Mouse (Mus musculus): Measurements from ENCODE around the gene Gm20388. TPM values are rescaled to one million over a fixed set of nuclear protein-coding genes. Genes with fewer than 3 reads are reported as not detected.

Gm20388 gene
- polyA plus RNA-seq, 1 experiment from 2014 or later: not detected

DNA sequence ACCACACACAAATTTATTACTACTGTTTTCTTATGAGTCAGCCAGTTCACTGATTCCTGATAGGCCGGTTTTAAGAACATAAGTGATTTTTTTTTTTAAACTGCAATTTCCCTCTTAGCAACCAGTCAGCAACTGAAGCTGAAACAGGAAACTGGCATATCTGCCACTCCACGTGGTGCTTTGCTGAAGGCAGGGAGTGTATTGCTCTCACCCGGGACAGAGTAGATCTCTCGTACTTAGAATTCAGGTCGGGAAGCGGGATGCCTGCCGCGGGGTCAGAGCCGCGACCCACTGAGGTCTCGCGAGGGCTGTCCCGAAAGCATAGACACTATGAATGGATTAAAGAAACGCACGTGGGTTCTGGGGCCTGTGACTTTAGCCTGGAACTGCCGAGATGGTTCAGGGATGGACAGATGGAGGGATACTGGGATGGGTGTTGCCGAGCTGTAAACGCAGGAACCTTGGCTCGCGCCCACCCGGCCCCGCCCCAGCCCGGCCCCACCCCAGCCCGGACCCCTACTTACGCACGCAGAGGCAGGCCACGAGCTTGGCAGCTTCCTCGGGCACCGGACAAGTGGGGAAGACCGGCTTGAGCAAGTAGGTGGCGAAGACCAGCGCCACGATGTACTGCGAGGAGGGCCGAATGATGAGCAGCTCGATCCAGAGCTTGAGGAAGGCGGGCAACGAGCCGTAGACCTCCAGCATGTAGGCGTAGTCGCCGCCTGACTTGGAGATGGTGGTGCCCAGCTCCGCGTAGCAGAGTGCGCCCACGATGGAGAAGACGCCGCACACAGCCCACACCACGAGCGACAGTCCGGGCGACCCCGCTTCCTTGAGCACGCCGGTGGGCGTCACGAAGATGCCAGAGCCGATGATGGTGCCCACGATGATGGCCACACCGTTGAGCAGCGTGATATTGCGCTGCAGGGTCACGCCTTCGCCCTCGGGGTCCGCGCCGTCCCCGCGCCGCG lies 1996.2 kb downstream of the Gm20388 start:
- WGBS: under 1% methylated on average over 70 of the region's 72 CpGs
- Histone ChIP-seq H3K9ac (peak overlapping the region; percentile 77), H3K27ac (no peak overlapping the region), H3K4me1 (peaks cover 37% of the 10 kb centered on the region), H3K36me3 (no peaks in the 10 kb centered on the region), H3K4me3 (peak overlapping the region; percentile 76), H3K27me3 (peaks cover 12% of the 10 kb centered on the region), H3K4me2 (peak overlapping the region; percentile 98), H3K9me3 (no peaks in the 10 kb centered on the region)
- ATAC-seq (ENCODE audit: insufficient number of reproducible peaks, insufficient read depth, low FRiP score, low TSS enrichment, low read depth): peak; percentile 30; the same call in 1 of the 2 replicates

GRCm38 (mm10) chr8:121907587-121908248 lies 1997.1 kb downstream of the Gm20388 start, which contains the start of gene Slc7a5:
Slc7a5 (minus strand) TSS chr8:121907694.
- Histone ChIP-seq H3K4me2 (peak within 1 kb of the TSS; percentile 98), H3K36me3 (no peaks in the 10 kb centered on the region), H3K27me3 (peaks cover 12% of the 10 kb centered on the region), H3K4me3 (peak within 1 kb of the TSS; percentile 76), H3K27ac (no peak within 1 kb of the TSS), H3K9ac (peak within 1 kb of the TSS; percentile 77), H3K4me1 (peaks cover 33% of the 10 kb centered on the region), H3K9me3 (no peaks in the 10 kb centered on the region)
- under 1% methylated on average over 61 of the region's 61 CpGs for WGBS
- ATAC-seq (ENCODE audit: insufficient number of reproducible peaks, insufficient read depth, low FRiP score, low TSS enrichment, low read depth): peak; percentile 84

DNA sequence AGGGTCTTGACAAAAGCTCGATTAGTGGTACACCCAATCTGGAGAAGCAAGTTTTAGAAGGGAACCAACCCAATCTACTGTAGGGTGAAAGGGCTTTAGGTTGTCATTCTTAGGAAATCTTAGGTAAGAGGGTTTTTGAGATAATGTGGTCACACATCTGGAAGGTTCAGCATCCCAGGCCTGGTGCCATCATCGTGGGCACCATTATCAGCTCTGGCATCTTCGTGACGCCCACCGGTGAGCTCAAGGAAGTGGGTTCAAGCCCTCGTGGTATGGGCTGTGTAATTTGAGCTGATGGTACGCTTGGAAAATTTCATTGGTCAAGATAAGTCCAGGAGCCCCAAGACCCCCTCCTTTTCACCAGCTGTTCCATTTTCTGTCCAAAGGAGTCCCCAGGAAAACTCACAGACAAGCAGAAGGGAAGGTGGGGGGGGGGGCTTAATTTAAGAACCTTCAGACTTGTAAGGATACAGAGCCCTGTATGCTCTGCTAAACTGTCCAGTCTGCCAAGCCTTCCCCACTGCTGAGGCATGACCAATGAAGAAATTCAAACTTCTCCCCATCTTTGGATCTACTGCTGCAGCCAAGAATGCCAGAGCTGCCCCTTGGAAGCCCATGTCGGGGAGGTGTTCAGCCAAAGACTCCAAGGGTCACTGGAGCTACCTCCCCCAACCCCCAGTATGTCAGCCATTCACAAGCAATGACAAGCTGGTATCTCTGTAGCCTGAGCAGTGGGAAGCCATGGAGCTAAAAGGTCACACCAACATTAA lies 1997.9 kb downstream of the Gm20388 start:
- Histone ChIP-seq H3K4me2 (peak overlapping the region; percentile 98; the same call in 1 of the 2 replicates), H3K27me3 (peaks cover 12% of the 10 kb centered on the region), H3K4me3 (0 out of 2 replicates have a peak overlapping the region, but pooled peaks have one; percentile 76), H3K9me3 (no peaks in the 10 kb centered on the region), H3K4me1 (peaks cover 33% of the 10 kb centered on the region), H3K27ac (no peak overlapping the region), H3K9ac (no peak overlapping the region), H3K36me3 (no peaks in the 10 kb centered on the region)
- 54% methylated on average over 8 of the region's 8 CpGs for WGBS
- ATAC-seq (ENCODE audit: insufficient number of reproducible peaks, insufficient read depth, low FRiP score, low TSS enrichment, low read depth): no peak

GRCm38 (mm10) chr8:121909148-121909541 lies 1998.5 kb downstream of the Gm20388 start:
- 55% methylated on average over 8 of the region's 8 CpGs for WGBS
- peaks cover 33% of the 10 kb centered on the region for H3K4me1 ChIP-seq
- H3K9me3 ChIP-seq: no peaks in the 10 kb centered on the region
- H3K4me2 ChIP-seq: no peak overlapping the region
- H3K36me3 ChIP-seq: no peaks in the 10 kb centered on the region
- peaks cover 12% of the 10 kb centered on the region for H3K27me3 ChIP-seq
- no peak overlapping the region for H3K9ac ChIP-seq
- no peak overlapping the region for H3K4me3 ChIP-seq
- ATAC-seq (ENCODE audit: insufficient number of reproducible peaks, insufficient read depth, low FRiP score, low TSS enrichment, low read depth): no peak
- no peak overlapping the region for H3K27ac ChIP-seq

GRCm38 (mm10) chr8:121909663-121910062 lies 1999.0 kb downstream of the Gm20388 start:
- no peaks in the 10 kb centered on the region for H3K9me3 ChIP-seq
- no peak overlapping the region for H3K27ac ChIP-seq
- no peak for ATAC-seq (ENCODE audit: insufficient number of reproducible peaks, insufficient read depth, low FRiP score, low TSS enrichment, low read depth)
- H3K36me3 ChIP-seq: no peaks in the 10 kb centered on the region
- H3K4me1 ChIP-seq: peaks cover 29% of the 10 kb centered on the region
- WGBS: 6% methylated on average over 6 of the region's 6 CpGs
- no peak overlapping the region for H3K4me2 ChIP-seq
- no peak overlapping the region for H3K9ac ChIP-seq
- peaks cover 12% of the 10 kb centered on the region for H3K27me3 ChIP-seq
- no peak overlapping the region for H3K4me3 ChIP-seq

DNA sequence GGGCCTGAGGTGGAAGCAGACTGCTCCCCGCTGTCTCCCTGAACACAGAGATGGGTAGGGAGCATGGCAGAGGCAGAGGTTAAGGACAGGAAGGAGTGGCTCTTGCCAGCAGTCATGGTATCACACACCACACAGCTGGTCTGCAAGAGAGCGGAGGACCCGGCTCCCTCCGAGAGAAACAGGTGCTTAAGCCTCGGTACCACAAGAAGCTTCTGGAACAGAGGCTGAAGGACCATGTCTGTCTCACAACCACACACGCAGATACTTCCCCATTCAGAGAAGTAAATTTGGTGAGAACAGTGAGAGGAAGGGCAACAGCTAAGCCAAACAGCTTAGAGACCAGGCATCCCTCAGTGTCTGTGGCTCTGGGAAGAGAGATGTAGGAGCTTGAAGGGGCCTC lies 2000.8 kb downstream of the Gm20388 start:
- peaks cover 12% of the 10 kb centered on the region for H3K27me3 ChIP-seq
- H3K4me2 ChIP-seq: no peak overlapping the region
- 89% methylated on average over 6 of the region's 6 CpGs for WGBS
- no peak for ATAC-seq (ENCODE audit: insufficient number of reproducible peaks, insufficient read depth, low FRiP score, low TSS enrichment, low read depth)
- H3K9ac ChIP-seq: 0 out of 2 replicates have a peak overlapping the region, but pooled peaks have one; percentile 32
- peaks cover 13% of the 10 kb centered on the region for H3K4me1 ChIP-seq
- no peak overlapping the region for H3K4me3 ChIP-seq
- H3K9me3 ChIP-seq: no peaks in the 10 kb centered on the region
- no peaks in the 10 kb centered on the region for H3K36me3 ChIP-seq
- H3K27ac ChIP-seq: no peak overlapping the region

GRCm38 (mm10) chr8:121911987-121912386 lies 2001.3 kb downstream of the Gm20388 start:
- H3K4me3 ChIP-seq: no peak overlapping the region
- peaks cover 12% of the 10 kb centered on the region for H3K27me3 ChIP-seq
- H3K4me2 ChIP-seq: no peak overlapping the region
- peaks cover 7% of the 10 kb centered on the region; the same call in 1 of the 2 replicates for H3K4me1 ChIP-seq
- H3K36me3 ChIP-seq: no peaks in the 10 kb centered on the region
- H3K9ac ChIP-seq: no peak overlapping the region
- 69% methylated on average over 7 of the region's 7 CpGs for WGBS
- ATAC-seq (ENCODE audit: insufficient number of reproducible peaks, insufficient read depth, low FRiP score, low TSS enrichment, low read depth): no peak
- no peaks in the 10 kb centered on the region for H3K9me3 ChIP-seq
- H3K27ac ChIP-seq: no peak overlapping the region

- no peak overlapping the region for H3K27ac ChIP-seq
- peaks cover 5% of the 10 kb centered on the region; the same call in 1 of the 2 replicates for H3K4me1 ChIP-seq
- no peaks in the 10 kb centered on the region for H3K36me3 ChIP-seq
- no peak for ATAC-seq (ENCODE audit: insufficient number of reproducible peaks, insufficient read depth, low FRiP score, low TSS enrichment, low read depth)
- H3K9me3 ChIP-seq: no peaks in the 10 kb centered on the region
- H3K9ac ChIP-seq: no peak overlapping the region
- no peak overlapping the region for H3K4me2 ChIP-seq
- WGBS: 67% methylated on average over 3 of the region's 3 CpGs
- H3K4me3 ChIP-seq: no peak overlapping the region
- peaks cover 11% of the 10 kb centered on the region for H3K27me3 ChIP-seq
These were observed 2002.2 kb downstream of the Gm20388 start for GRCm38 (mm10) chr8:121912831-121913230.

DNA sequence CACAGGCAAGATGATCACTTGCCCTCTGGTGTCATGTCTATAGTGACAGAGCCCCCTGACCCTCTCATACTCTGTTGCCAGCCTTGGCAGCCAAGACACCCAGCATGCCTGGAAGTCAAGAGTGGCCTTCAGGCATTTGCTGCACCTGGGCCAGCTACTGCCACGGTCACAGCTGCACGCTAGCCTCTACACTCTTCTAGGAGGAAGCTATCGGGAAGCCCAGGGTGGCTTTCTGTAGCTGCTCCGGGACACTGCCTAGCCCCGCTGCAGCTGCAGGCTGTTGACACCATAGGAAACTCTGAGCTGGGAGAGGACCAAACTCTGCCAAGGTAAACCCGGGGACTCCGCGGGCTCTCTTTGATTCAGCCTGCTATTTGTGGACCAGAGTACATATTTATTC lies 2002.7 kb downstream of the Gm20388 start:
- H3K9ac ChIP-seq: no peak overlapping the region
- no peaks in the 10 kb centered on the region for H3K4me1 ChIP-seq
- peaks cover 6% of the 10 kb centered on the region for H3K27me3 ChIP-seq
- no peaks in the 10 kb centered on the region for H3K36me3 ChIP-seq
- no peak overlapping the region for H3K4me2 ChIP-seq
- no peaks in the 10 kb centered on the region for H3K9me3 ChIP-seq
- 84% methylated on average over 8 of the region's 8 CpGs for WGBS
- H3K27ac ChIP-seq: no peak overlapping the region
- no peak for ATAC-seq (ENCODE audit: insufficient number of reproducible peaks, insufficient read depth, low FRiP score, low TSS enrichment, low read depth)
- no peak overlapping the region for H3K4me3 ChIP-seq

GRCm38 (mm10) chr8:121919158-121919557 lies 2008.5 kb downstream of the Gm20388 start:
- Histone ChIP-seq H3K9ac (no peak overlapping the region), H3K4me1 (peaks cover 8% of the 10 kb centered on the region; the same call in 1 of the 2 replicates), H3K9me3 (no peaks in the 10 kb centered on the region), H3K4me2 (no peak overlapping the region), H3K4me3 (no peak overlapping the region), H3K36me3 (no peaks in the 10 kb centered on the region), H3K27me3 (no peaks in the 10 kb centered on the region), H3K27ac (no peak overlapping the region)
- no peak for ATAC-seq (ENCODE audit: insufficient number of reproducible peaks, insufficient read depth, low FRiP score, low TSS enrichment, low read depth)
- WGBS: 73% methylated on average over 4 of the region's 4 CpGs

- H3K27me3 ChIP-seq: no peaks in the 10 kb centered on the region
- H3K4me1 ChIP-seq: peaks cover 8% of the 10 kb centered on the region; the same call in 1 of the 2 replicates
- ATAC-seq (ENCODE audit: insufficient number of reproducible peaks, insufficient read depth, low FRiP score, low TSS enrichment, low read depth): no peak
- H3K27ac ChIP-seq: no peak overlapping the region
- no peaks in the 10 kb centered on the region for H3K9me3 ChIP-seq
- no peak overlapping the region for H3K9ac ChIP-seq
- no peak overlapping the region for H3K4me2 ChIP-seq
- no peak overlapping the region for H3K4me3 ChIP-seq
- whole genome bisulfite sequencing: 46% methylated on average over 3 of the region's 3 CpGs
- H3K36me3 ChIP-seq: no peaks in the 10 kb centered on the region
These were observed 2009.1 kb downstream of the Gm20388 start for GRCm38 (mm10) chr8:121919731-121920130.
